Mouse (Mus musculus): ENCODE measurements at regions not wholly inside any gene's neighbourhood (a gene's known extent, or its start where the extent isn't known, plus 50 kb on each side); places are given as distances from the start of the nearest gene placed in this dataset.

GRCm38 (mm10) chr6:100094653-100095217, 192.6 kb downstream of the Rybp start:
- no peak for DNase-seq

- DNase-seq, result no peak
These were observed 194.4 kb downstream of the Rybp start for GRCm38 (mm10) chr6:100092870-100093269.

- DNase-seq, result no peak
These were observed 195.5 kb downstream of the Rybp start for GRCm38 (mm10) chr6:100091815-100092214.

- no peak for DNase-seq
These were observed 198.7 kb downstream of the Rybp start for GRCm38 (mm10) chr6:100088576-100088975.

- DNase-seq, result no peak
These were observed 200.5 kb downstream of the Rybp start for GRCm38 (mm10) chr6:100086807-100087206.

GRCm38 (mm10) chr6:100085981-100086380, 201.3 kb downstream of the Rybp start:
- no peak for DNase-seq

GRCm38 (mm10) chr6:100083868-100084477, 203.3 kb downstream of the Rybp start:
- DNase-seq, result no peak

- DNase-seq, result peak; percentile 41
These were observed 204.2 kb downstream of the Rybp start for GRCm38 (mm10) chr6:100083127-100083526.

GRCm38 (mm10) chr6:100074672-100075335, 212.5 kb downstream of the Rybp start:
- peak; percentile 79 for DNase-seq

- no peak for DNase-seq
These were observed 214.9 kb downstream of the Rybp start for GRCm38 (mm10) chr6:100072261-100072968.

GRCm38 (mm10) chr6:100069151-100069550, 218.1 kb downstream of the Rybp start:
- no peak for DNase-seq

- no peak for DNase-seq
These were observed 220.0 kb downstream of the Rybp start for GRCm38 (mm10) chr6:100067273-100067672.

GRCm38 (mm10) chr6:100065586-100065985, 221.7 kb downstream of the Rybp start:
- DNase-seq, result no peak

GRCm38 (mm10) chr6:100062961-100063360, 224.3 kb downstream of the Rybp start:
- no peak for DNase-seq

- DNase-seq, result peak; percentile 35
These were observed 227.5 kb downstream of the Rybp start for GRCm38 (mm10) chr6:100059803-100060202.

- no peak for DNase-seq
These were observed 231.3 kb downstream of the Rybp start for GRCm38 (mm10) chr6:100055980-100056379.

- DNase-seq, result peak; percentile 62
These were observed 234.1 kb downstream of the Rybp start for GRCm38 (mm10) chr6:100052955-100053795.

GRCm38 (mm10) chr6:100052406-100052805, 234.9 kb downstream of the Rybp start:
- no peak for DNase-seq

GRCm38 (mm10) chr6:100049036-100049435, 238.2 kb downstream of the Rybp start:
- no peak for DNase-seq

GRCm38 (mm10) chr6:100046186-100046990, 240.9 kb downstream of the Rybp start:
- peak; percentile 91 for DNase-seq

- no peak for DNase-seq
These were observed 242.2 kb downstream of the Rybp start for GRCm38 (mm10) chr6:100045109-100045508.

GRCm38 (mm10) chr6:100041161-100041560, 246.1 kb downstream of the Rybp start:
- DNase-seq, result peak; percentile 43

Measured in retina, postnatal 1 day (tissue).